Mouse (Mus musculus): ENCODE data around the gene Tor2a. TPM values are rescaled to one million over a fixed set of nuclear protein-coding genes. Genes with fewer than 3 reads are reported as not detected.

Gene Tor2a
- polyA plus RNA-seq, 1 experiment, result 58.9 TPM

GRCm38 (mm10) chr2:32787176-32787575 lies 30.1 kb downstream of the Tor2a start:
- no peak overlapping the region for H3K4me3 ChIP-seq (ENCODE audit: insufficient read depth, low read length)
- TF ChIP-seq POLR2A (IDR thresholded peaks at IDR 0.05; ENCODE audit: extremely low read depth, insufficient read depth, low read length) (no peak), CTCF (IDR thresholded peaks at IDR 0.05; ENCODE audit: extremely low read depth, insufficient read depth, low read length) (peak; percentile 29; the same call in 1 of the 2 replicates)
- H3K27ac ChIP-seq (ENCODE audit: insufficient read depth, low read length), result no peak overlapping the region
- peaks cover 1% of the 10 kb centered on the region; the same call in 1 of the 2 replicates for H3K4me1 ChIP-seq (ENCODE audit: control insufficient read depth, insufficient read depth, low read length)

DNA sequence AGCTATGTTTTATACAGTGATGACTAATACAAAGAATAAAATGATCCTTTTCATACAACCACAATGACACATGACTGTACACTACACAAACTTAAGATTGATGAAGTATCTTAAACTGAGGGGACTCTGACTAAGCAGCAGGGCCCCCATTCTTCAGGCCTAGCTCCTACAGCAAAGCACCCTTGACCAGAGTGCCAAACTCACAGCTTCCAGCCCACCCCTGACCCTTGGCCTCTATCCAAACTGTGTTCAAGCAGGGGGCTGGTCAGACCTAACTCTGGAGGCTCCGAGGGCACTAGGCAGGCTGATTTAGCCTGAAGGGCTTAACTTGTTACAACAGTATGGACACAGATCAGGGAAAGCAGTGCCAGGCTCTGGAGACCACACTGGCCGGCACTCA lies 31.5 kb downstream of the Tor2a start:
- H3K4me3 ChIP-seq (ENCODE audit: insufficient read depth, low read length), result no peak overlapping the region
- TF ChIP-seq CTCF (IDR thresholded peaks at IDR 0.05; ENCODE audit: extremely low read depth, insufficient read depth, low read length), result no peak
- no peak for TF ChIP-seq POLR2A (IDR thresholded peaks at IDR 0.05; ENCODE audit: extremely low read depth, insufficient read depth, low read length)
- no peak overlapping the region for H3K27ac ChIP-seq (ENCODE audit: insufficient read depth, low read length)
- H3K4me1 ChIP-seq (ENCODE audit: control insufficient read depth, insufficient read depth, low read length), result peaks cover 1% of the 10 kb centered on the region; the same call in 1 of the 2 replicates

- Histone ChIP-seq H3K4me1 (ENCODE audit: control insufficient read depth, insufficient read depth, low read length) (no peaks in the 10 kb centered on the region), H3K27ac (ENCODE audit: insufficient read depth, low read length) (no peak overlapping the region), H3K4me3 (ENCODE audit: insufficient read depth, low read length) (no peak overlapping the region)
- no peak for TF ChIP-seq CTCF (IDR thresholded peaks at IDR 0.05; ENCODE audit: extremely low read depth, insufficient read depth, low read length)
- no peak for TF ChIP-seq POLR2A (IDR thresholded peaks at IDR 0.05; ENCODE audit: extremely low read depth, insufficient read depth, low read length)
These were observed 34.3 kb downstream of the Tor2a start for GRCm38 (mm10) chr2:32791297-32791696.

DNA sequence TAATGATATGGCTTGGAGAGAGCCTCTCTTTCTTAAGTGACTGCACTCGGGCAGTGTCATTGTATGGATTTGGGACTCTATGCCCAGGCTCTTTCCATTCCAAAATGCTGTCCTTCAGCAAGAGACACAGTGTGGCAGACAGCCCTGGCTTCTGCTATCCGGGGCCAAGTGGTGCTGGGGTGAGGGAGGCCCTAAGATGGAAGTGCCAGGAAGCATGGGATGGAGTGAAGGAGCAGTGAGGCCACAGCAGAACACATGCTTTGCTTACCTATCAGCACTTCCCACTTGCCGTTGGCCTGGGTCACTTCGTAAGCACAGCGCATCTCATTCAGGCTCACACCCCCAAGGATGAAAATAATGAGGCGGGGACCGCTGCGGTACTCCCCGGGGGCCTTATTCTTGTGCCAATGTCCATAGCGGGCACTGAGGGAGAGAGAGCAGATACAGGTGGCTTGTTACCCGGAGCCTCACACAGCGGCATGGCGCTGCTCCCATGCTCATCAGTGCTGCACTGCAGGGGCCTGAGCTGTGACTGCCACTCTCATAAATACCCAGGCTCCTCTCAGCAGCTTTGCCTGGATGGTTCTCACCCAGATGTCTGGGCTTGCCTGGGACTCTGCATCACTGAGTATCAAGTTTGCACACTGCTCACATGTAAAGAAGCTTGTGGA lies 38.8 kb downstream of the Tor2a start:
- Histone ChIP-seq H3K4me1 (ENCODE audit: control insufficient read depth, insufficient read depth, low read length) (peaks cover 4% of the 10 kb centered on the region; the same call in 1 of the 2 replicates), H3K27ac (ENCODE audit: insufficient read depth, low read length) (no peak overlapping the region)
- TF ChIP-seq CTCF (IDR thresholded peaks at IDR 0.05; ENCODE audit: extremely low read depth, insufficient read depth, low read length) (no peak), POLR2A (IDR thresholded peaks at IDR 0.05; ENCODE audit: extremely low read depth, insufficient read depth, low read length) (no peak)

GRCm38 (mm10) chr2:32798251-32798962 lies 41.4 kb downstream of the Tor2a start:
- Histone ChIP-seq H3K4me3 (ENCODE audit: insufficient read depth, low read length) (no peak overlapping the region), H3K4me1 (ENCODE audit: control insufficient read depth, insufficient read depth, low read length) (peaks cover 4% of the 10 kb centered on the region; the same call in 1 of the 2 replicates), H3K27ac (ENCODE audit: insufficient read depth, low read length) (peak overlapping the region; percentile 6; the same call in 1 of the 2 replicates)
- TF ChIP-seq CTCF (IDR thresholded peaks at IDR 0.05; ENCODE audit: extremely low read depth, insufficient read depth, low read length) (no peak), POLR2A (IDR thresholded peaks at IDR 0.05; ENCODE audit: extremely low read depth, insufficient read depth, low read length) (no peak)

More for the DNA sequence above, 38.8 kb downstream of the Tor2a start:
- H3K4me3 ChIP-seq (ENCODE audit: insufficient read depth, low read length), result no peak overlapping the region

DNA sequence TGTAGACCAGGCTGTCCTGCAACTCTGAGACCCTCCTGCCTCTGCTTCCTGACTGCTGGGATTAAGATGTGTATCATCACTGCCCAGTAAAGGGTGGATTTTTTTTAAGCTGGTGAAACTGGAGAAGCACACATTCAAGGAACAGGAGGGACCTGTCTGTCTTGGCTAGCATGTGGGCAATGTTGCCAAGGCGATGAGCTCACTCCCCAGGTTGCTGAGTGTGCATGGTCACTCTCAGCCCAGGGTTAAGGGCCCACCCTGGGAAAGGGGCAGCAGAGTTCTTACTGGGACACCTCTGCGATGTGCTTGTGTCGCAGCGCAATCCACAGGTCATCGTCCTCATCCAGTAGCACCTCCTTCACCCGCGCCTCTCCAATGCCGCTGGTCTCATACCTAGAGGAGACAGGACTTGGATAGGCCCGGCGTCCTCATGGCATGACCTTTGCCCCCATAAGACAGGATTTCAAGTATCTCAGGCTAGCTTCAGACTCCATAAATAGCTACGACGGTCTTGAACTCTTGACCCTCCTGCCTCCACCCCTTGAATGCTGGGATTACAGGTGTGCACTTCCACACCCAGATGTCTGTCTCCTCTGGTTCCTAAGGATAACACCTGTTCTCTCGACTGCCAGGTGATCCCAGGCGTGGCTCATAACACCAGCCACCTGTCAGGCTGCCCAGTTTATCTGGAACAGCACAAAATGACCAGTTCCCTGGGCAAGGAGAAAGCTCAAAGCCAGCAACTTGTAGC lies 52.0 kb downstream of the Tor2a start:
- Histone ChIP-seq H3K4me3 (ENCODE audit: insufficient read depth, low read length) (no peak overlapping the region), H3K4me1 (ENCODE audit: control insufficient read depth, insufficient read depth, low read length) (no peaks in the 10 kb centered on the region), H3K27ac (ENCODE audit: insufficient read depth, low read length) (no peak overlapping the region)
- TF ChIP-seq POLR2A (IDR thresholded peaks at IDR 0.05; ENCODE audit: extremely low read depth, insufficient read depth, low read length), result no peak
- no peak for TF ChIP-seq CTCF (IDR thresholded peaks at IDR 0.05; ENCODE audit: extremely low read depth, insufficient read depth, low read length)

Other genes with a start within 250 kb of the Tor2a start
- 39.2 and 46.7 TPM in 2 replicates for gene Fam102a, start 221.9 kb upstream of the Tor2a start, polyA plus RNA-seq (2012; rRNA removed)
- gene Dpm2, start 186.4 kb upstream of the Tor2a start, polyA plus RNA-seq (2012; rRNA removed), result 153 and 155 TPM in 2 replicates
- 31.3 and 37.6 TPM in 2 replicates for gene Pip5kl1, start 182.4 kb upstream of the Tor2a start, polyA plus RNA-seq (2012; rRNA removed)
- gene 9430097D07Rik, start 181.6 kb upstream of the Tor2a start, polyA plus RNA-seq (2012; rRNA removed), result 1.0 TPM in 2 replicates
- gene St6galnac4, start 170.1 kb upstream of the Tor2a start, polyA plus RNA-seq (2012; rRNA removed), result 34.8 and 36.6 TPM in 2 replicates
- 101 and 110 TPM in 2 replicates for gene St6galnac6, start 157.5 kb upstream of the Tor2a start, polyA plus RNA-seq (2012; rRNA removed)
- gene Ak1, start 135.5 kb upstream of the Tor2a start, polyA plus RNA-seq (2012; rRNA removed), result 118 and 127 TPM in 2 replicates
- gene Eng, start 110.6 kb upstream of the Tor2a start, polyA plus RNA-seq (2012; rRNA removed), result 35.1 and 39.0 TPM in 2 replicates
- gene Fpgs, start 53.1 kb upstream of the Tor2a start, polyA plus RNA-seq (2012; rRNA removed), result 16.4 and 17.7 TPM in 2 replicates
- 260 and 329 TPM in 2 replicates for gene Cdk9, start 44.2 kb upstream of the Tor2a start, polyA plus RNA-seq (2012; rRNA removed)
- gene Sh2d3c, start 36.2 kb upstream of the Tor2a start, polyA plus RNA-seq (2012; rRNA removed), result 29.7 and 31.5 TPM in 2 replicates
- 3.5 and 4.2 TPM in 2 replicates for gene 6330409D20Rik, start 16.2 kb upstream of the Tor2a start, polyA plus RNA-seq (2012; rRNA removed)
- 1.8 and 2.2 TPM in 2 replicates for gene Ttc16, start 18.4 kb downstream of the Tor2a start, polyA plus RNA-seq (2012; rRNA removed)
- 5.4 and 6.6 TPM in 2 replicates for gene Ptrh1, start 18.6 kb downstream of the Tor2a start, polyA plus RNA-seq (2012; rRNA removed)
- gene Cfap157, start 27.2 kb downstream of the Tor2a start, polyA plus RNA-seq (2012; rRNA removed), result 0.11 and 0.35 TPM in 2 replicates
- 709 and 713 TPM in 2 replicates for gene Stxbp1, start 90.0 kb downstream of the Tor2a start, polyA plus RNA-seq (2012; rRNA removed)
- 27.1 and 29.0 TPM in 2 replicates for gene Fam129b, start 118.9 kb downstream of the Tor2a start, polyA plus RNA-seq (2012; rRNA removed)
- 484 and 506 TPM in 2 replicates for gene Rpl12, start 204.3 kb downstream of the Tor2a start, polyA plus RNA-seq (2012; rRNA removed)
- 25.6 and 25.9 TPM in 2 replicates for gene Lrsam1, start 204.4 kb downstream of the Tor2a start, polyA plus RNA-seq (2012; rRNA removed)
- gene Slc2a8, start 224.8 kb downstream of the Tor2a start, polyA plus RNA-seq (2012; rRNA removed), result 47.5 TPM in 2 replicates

Data from cortical plate, adult 2 months (tissue).